Mouse (Mus musculus) CD4-positive, CD25-positive, alpha-beta regulatory T cell, adult 2 months (primary cell): ENCODE results near the gene Tia1.
A peak's percentile ranks its signal among the peaks of the same experiment; 100 is the strongest.

Source experiments
- DNase-seq: peaks from one replicate; pipeline ENCODE4 v3.0.0-alpha.2; 2012; ENCODE audit warnings: low read depth, low spot score

Tia1 gene

GRCm38 (mm10) chr6:86431531-86431930 is 27.5 kb downstream of the Tia1 start:
- DNase-seq = no peak

- no peak for DNase-seq
These were observed 29.7 kb downstream of the Tia1 start for GRCm38 (mm10) chr6:86433696-86434095.

GRCm38 (mm10) chr6:86437711-86438110 is 33.7 kb downstream of the Tia1 start:
- peak; percentile 78 for DNase-seq

GRCm38 (mm10) chr6:86438272-86439118 is 34.5 kb downstream of the Tia1 start, which contains the start of gene C87436:
TSS of gene C87436 (plus strand) at chr6:86438374.
- peak; percentile 96 for DNase-seq

GRCm38 (mm10) chr6:86439119-86439496 is 35.1 kb downstream of the Tia1 start:
- no peak for DNase-seq

- peak; percentile 11 for DNase-seq
These were observed 35.5 kb downstream of the Tia1 start for GRCm38 (mm10) chr6:86439531-86439930.

- no peak for DNase-seq
These were observed 37.6 kb downstream of the Tia1 start for GRCm38 (mm10) chr6:86441571-86441970.

- DNase-seq = no peak
These were observed 41.5 kb downstream of the Tia1 start for GRCm38 (mm10) chr6:86445551-86445950.

- no peak for DNase-seq
These were observed 43.0 kb downstream of the Tia1 start for GRCm38 (mm10) chr6:86446927-86447568.

GRCm38 (mm10) chr6:86456727-86457126 is 52.7 kb downstream of the Tia1 start:
- no peak for DNase-seq

GRCm38 (mm10) chr6:86463079-86463478 is 59.1 kb downstream of the Tia1 start:
- DNase-seq = no peak

- DNase-seq = no peak
These were observed 67.3 kb downstream of the Tia1 start for GRCm38 (mm10) chr6:86471317-86471716.

GRCm38 (mm10) chr6:86471760-86472099 is 67.7 kb downstream of the Tia1 start:
- DNase-seq = no peak

GRCm38 (mm10) chr6:86472100-86472955 is 68.3 kb downstream of the Tia1 start:
- peak; percentile 100 for DNase-seq

GRCm38 (mm10) chr6:86473077-86473476 is 69.1 kb downstream of the Tia1 start:
- DNase-seq = no peak

- no peak for DNase-seq
These were observed 70.1 kb downstream of the Tia1 start for GRCm38 (mm10) chr6:86474072-86474471.

GRCm38 (mm10) chr6:86474646-86475181 is 70.7 kb downstream of the Tia1 start:
- no peak for DNase-seq

- no peak for DNase-seq
These were observed 71.6 kb downstream of the Tia1 start for GRCm38 (mm10) chr6:86475462-86476167.

GRCm38 (mm10) chr6:86476931-86477330 is 72.9 kb downstream of the Tia1 start:
- no peak for DNase-seq

GRCm38 (mm10) chr6:86479311-86479710 is 75.3 kb downstream of the Tia1 start:
- DNase-seq = no peak

- no peak for DNase-seq
These were observed 75.8 kb downstream of the Tia1 start for GRCm38 (mm10) chr6:86479816-86480188.
